Mouse (Mus musculus): Measurements from ENCODE around the gene Scamp3.

GRCm38 (mm10) chr3:89231345-89231744, 54.1 kb downstream of the Scamp3 start:
- TF ChIP-seq CTCF (IDR thresholded peaks at IDR 0.05; ENCODE audit: extremely low read depth, insufficient read length, insufficient replicate concordance, low read depth, low read length) (no peak), POLR2A (IDR thresholded peaks at IDR 0.05; ENCODE audit: low read depth, low read length) (no peak)
